Mouse (Mus musculus) G1E-ER4 (cell line): Measurements from ENCODE around the gene Sox6. TPM values are rescaled to one million over a fixed set of nuclear protein-coding genes. Genes with fewer than 3 reads are reported as not detected.
A peak's percentile ranks its signal among the peaks of the same experiment; 100 is the strongest.

Experiments used
- GATA1 ChIP-seq: IDR thresholded peaks from one replicate; pipeline ENCODE4 v1.8.0; 2012; ENCODE audit warnings: low read length, inconsistent platforms
- polyA plus RNA-seq: library from polyadenylated mRNA; stranded (reverse); fragments of >175 nt; gene quantifications from 2 replicates; pipeline ENCODE4 v1.2.3, GENCODE M21; 2012

Gene Sox6
- polyA plus RNA-seq, 1 experiment: 1.5 TPM

GRCm38 (mm10) chr7:115866698-115867500 lies 171.7 kb downstream of the Sox6 start:
- TF ChIP-seq GATA1: no peak

- no peak for TF ChIP-seq GATA1
These were observed 172.5 kb downstream of the Sox6 start for GRCm38 (mm10) chr7:115865979-115866697.

- no peak for TF ChIP-seq GATA1
These were observed 173.4 kb downstream of the Sox6 start for GRCm38 (mm10) chr7:115865231-115865630.

GRCm38 (mm10) chr7:115864411-115864810 lies 174.2 kb downstream of the Sox6 start:
- TF ChIP-seq GATA1: no peak

GRCm38 (mm10) chr7:115859691-115860401 lies 178.8 kb downstream of the Sox6 start:
- TF ChIP-seq GATA1: no peak

- no peak for TF ChIP-seq GATA1
These were observed 187.5 kb downstream of the Sox6 start for GRCm38 (mm10) chr7:115851131-115851530.

GRCm38 (mm10) chr7:115845791-115846366 lies 192.7 kb downstream of the Sox6 start:
- TF ChIP-seq GATA1: no peak

- no peak for TF ChIP-seq GATA1
These were observed 193.7 kb downstream of the Sox6 start for GRCm38 (mm10) chr7:115844910-115845309.

GRCm38 (mm10) chr7:115844431-115844830 lies 194.2 kb downstream of the Sox6 start:
- no peak for TF ChIP-seq GATA1

GRCm38 (mm10) chr7:115842251-115842650 lies 196.3 kb downstream of the Sox6 start:
- TF ChIP-seq GATA1: no peak

GRCm38 (mm10) chr7:115840613-115841012 lies 198.0 kb downstream of the Sox6 start:
- TF ChIP-seq GATA1: no peak

- TF ChIP-seq GATA1: no peak
These were observed 203.6 kb downstream of the Sox6 start for GRCm38 (mm10) chr7:115835005-115835404.

GRCm38 (mm10) chr7:115833701-115834100 lies 204.9 kb downstream of the Sox6 start:
- TF ChIP-seq GATA1: no peak

GRCm38 (mm10) chr7:115830938-115831873 lies 207.4 kb downstream of the Sox6 start:
- peak; percentile 59 for TF ChIP-seq GATA1

- no peak for TF ChIP-seq GATA1
These were observed 208.2 kb downstream of the Sox6 start for GRCm38 (mm10) chr7:115830366-115830765.
